Mouse (Mus musculus): ENCODE data around the gene Hsp90ab1. TPM values are rescaled to one million over a fixed set of nuclear protein-coding genes. Genes with fewer than 3 reads are reported as not detected.

Gene Hsp90ab1
- total RNA-seq, 1 experiment from 2014 or later = 2,880 TPM

GRCm38 (mm10) chr17:45566360-45567161 lies 6.5 kb downstream of the Hsp90ab1 start:
- ATAC-seq (replicated peaks in 1 of 2; ENCODE audit: insufficient read depth in 1 of 2, low FRiP score in 2 of 2, low TSS enrichment in 1 of 2, low read depth in 1 of 2, poor library complexity in 2 of 2, severe bottlenecking in 2 of 2) = no peak

GRCm38 (mm10) chr17:45566031-45566359 lies 7.1 kb downstream of the Hsp90ab1 start:
- ATAC-seq (replicated peaks in 1 of 2; ENCODE audit: insufficient read depth in 1 of 2, low FRiP score in 2 of 2, low TSS enrichment in 1 of 2, low read depth in 1 of 2, poor library complexity in 2 of 2, severe bottlenecking in 2 of 2) = no peak

GRCm38 (mm10) chr17:45565103-45565502 lies 8.0 kb downstream of the Hsp90ab1 start:
- no peak for ATAC-seq (replicated peaks in 1 of 2; ENCODE audit: insufficient read depth in 1 of 2, low FRiP score in 2 of 2, low TSS enrichment in 1 of 2, low read depth in 1 of 2, poor library complexity in 2 of 2, severe bottlenecking in 2 of 2)

GRCm38 (mm10) chr17:45564531-45565084 lies 8.5 kb downstream of the Hsp90ab1 start:
- 0 out of 4 replicates have a peak, but pooled peaks of 1 of the 2 experiments have one; percentile 17 for ATAC-seq (replicated peaks in 1 of 2; ENCODE audit: insufficient read depth in 1 of 2, low FRiP score in 2 of 2, low TSS enrichment in 1 of 2, low read depth in 1 of 2, poor library complexity in 2 of 2, severe bottlenecking in 2 of 2)

- ATAC-seq (replicated peaks in 1 of 2; ENCODE audit: insufficient read depth in 1 of 2, low FRiP score in 2 of 2, low TSS enrichment in 1 of 2, low read depth in 1 of 2, poor library complexity in 2 of 2, severe bottlenecking in 2 of 2) = peak; percentile 74
Observed at GRCm38 (mm10) chr17:45563655-45564530, 9.2 kb downstream of the Hsp90ab1 start, which contains the start of gene Slc35b2. Slc35b2 (plus strand) TSS chr17:45563874.

GRCm38 (mm10) chr17:45563216-45563615 lies 9.9 kb downstream of the Hsp90ab1 start:
- ATAC-seq (replicated peaks in 1 of 2; ENCODE audit: insufficient read depth in 1 of 2, low FRiP score in 2 of 2, low TSS enrichment in 1 of 2, low read depth in 1 of 2, poor library complexity in 2 of 2, severe bottlenecking in 2 of 2) = no peak

GRCm38 (mm10) chr17:45559732-45560525 lies 13.1 kb downstream of the Hsp90ab1 start:
- no peak for ATAC-seq (replicated peaks in 1 of 2; ENCODE audit: insufficient read depth in 1 of 2, low FRiP score in 2 of 2, low TSS enrichment in 1 of 2, low read depth in 1 of 2, poor library complexity in 2 of 2, severe bottlenecking in 2 of 2)

GRCm38 (mm10) chr17:45557998-45558862 lies 14.8 kb downstream of the Hsp90ab1 start:
- peak; percentile 3 to 29; a peak in 2 of 4 replicates for ATAC-seq (replicated peaks in 1 of 2; ENCODE audit: insufficient read depth in 1 of 2, low FRiP score in 2 of 2, low TSS enrichment in 1 of 2, low read depth in 1 of 2, poor library complexity in 2 of 2, severe bottlenecking in 2 of 2)

GRCm38 (mm10) chr17:45557246-45557824 lies 15.7 kb downstream of the Hsp90ab1 start:
- ATAC-seq (replicated peaks in 1 of 2; ENCODE audit: insufficient read depth in 1 of 2, low FRiP score in 2 of 2, low TSS enrichment in 1 of 2, low read depth in 1 of 2, poor library complexity in 2 of 2, severe bottlenecking in 2 of 2) = no peak

- ATAC-seq (replicated peaks in 1 of 2; ENCODE audit: insufficient read depth in 1 of 2, low FRiP score in 2 of 2, low TSS enrichment in 1 of 2, low read depth in 1 of 2, poor library complexity in 2 of 2, severe bottlenecking in 2 of 2) = 0 out of 4 replicates have a peak, but pooled peaks have one; percentile 23 to 37
Observed at GRCm38 (mm10) chr17:45556514-45557245, 16.4 kb downstream of the Hsp90ab1 start.

GRCm38 (mm10) chr17:45556107-45556489 lies 17.0 kb downstream of the Hsp90ab1 start:
- no peak for ATAC-seq (replicated peaks in 1 of 2; ENCODE audit: insufficient read depth in 1 of 2, low FRiP score in 2 of 2, low TSS enrichment in 1 of 2, low read depth in 1 of 2, poor library complexity in 2 of 2, severe bottlenecking in 2 of 2)

- peak; percentile 50 to 59 for ATAC-seq (replicated peaks in 1 of 2; ENCODE audit: insufficient read depth in 1 of 2, low FRiP score in 2 of 2, low TSS enrichment in 1 of 2, low read depth in 1 of 2, poor library complexity in 2 of 2, severe bottlenecking in 2 of 2)
Observed at GRCm38 (mm10) chr17:45555452-45556106, 17.5 kb downstream of the Hsp90ab1 start, which contains the start of gene Nfkbie. Nfkbie (plus strand) TSS chr17:45555703.

GRCm38 (mm10) chr17:45554420-45554819 lies 18.7 kb downstream of the Hsp90ab1 start:
- no peak for ATAC-seq (replicated peaks in 1 of 2; ENCODE audit: insufficient read depth in 1 of 2, low FRiP score in 2 of 2, low TSS enrichment in 1 of 2, low read depth in 1 of 2, poor library complexity in 2 of 2, severe bottlenecking in 2 of 2)

GRCm38 (mm10) chr17:45553065-45553464 lies 20.0 kb downstream of the Hsp90ab1 start:
- ATAC-seq (replicated peaks in 1 of 2; ENCODE audit: insufficient read depth in 1 of 2, low FRiP score in 2 of 2, low TSS enrichment in 1 of 2, low read depth in 1 of 2, poor library complexity in 2 of 2, severe bottlenecking in 2 of 2) = no peak

Data from hematopoietic stem cell, adult 5-6 weeks (primary cell).